Mouse (Mus musculus) mesoderm, embryonic 11.5 days (tissue): ENCODE results near the gene Samd4b.

Experiments used
- DNase-seq: peaks from one replicate; pipeline ENCODE4 v3.0.0-alpha.2; 2012; ENCODE audit warnings: low read depth, low spot score

Samd4b gene

DNA sequence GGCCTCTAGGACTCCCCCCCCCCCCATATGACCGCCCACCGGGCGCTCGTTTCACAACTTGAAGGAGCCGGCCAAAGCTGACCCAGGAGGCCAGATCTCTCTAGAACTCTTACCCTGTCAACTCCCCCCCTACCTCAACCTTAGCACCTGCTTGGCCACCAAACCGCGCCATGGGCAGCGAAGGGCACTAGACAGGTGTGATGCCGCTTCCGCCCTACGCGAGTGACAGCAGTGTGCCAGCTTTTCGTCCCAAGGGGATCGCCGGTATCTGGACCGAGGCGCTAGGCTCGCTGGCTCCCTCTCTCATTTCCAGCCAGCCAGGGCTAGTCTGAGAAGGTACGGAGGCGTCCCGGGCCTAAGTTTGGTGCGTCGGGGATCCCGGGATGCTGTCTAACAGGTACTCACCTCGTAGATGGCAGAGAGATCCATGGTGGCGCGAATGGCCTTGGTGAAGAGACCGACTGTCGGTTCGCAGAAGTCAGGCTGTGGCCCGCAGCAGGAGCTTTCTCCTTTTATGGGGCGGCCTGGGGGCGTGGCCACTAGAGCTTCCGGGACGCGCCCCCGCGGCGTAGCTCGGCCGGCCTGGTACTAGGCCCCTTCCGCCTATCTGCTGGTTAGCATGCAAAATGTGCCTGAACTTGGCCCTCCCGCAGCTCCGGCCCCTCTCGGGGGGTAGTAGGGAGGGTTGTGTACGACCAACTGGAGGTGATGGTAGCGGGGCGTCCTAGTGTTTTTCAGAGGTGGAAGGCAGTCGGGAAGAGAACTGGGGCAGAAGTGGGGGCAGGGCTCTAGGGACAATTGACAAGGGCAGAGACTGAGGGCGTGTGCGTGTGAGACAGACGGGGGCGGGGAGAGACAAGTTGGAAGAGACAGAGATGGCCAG, 218.9 kb downstream of the Samd4b start:
- peak; percentile 79 for DNase-seq

DNA sequence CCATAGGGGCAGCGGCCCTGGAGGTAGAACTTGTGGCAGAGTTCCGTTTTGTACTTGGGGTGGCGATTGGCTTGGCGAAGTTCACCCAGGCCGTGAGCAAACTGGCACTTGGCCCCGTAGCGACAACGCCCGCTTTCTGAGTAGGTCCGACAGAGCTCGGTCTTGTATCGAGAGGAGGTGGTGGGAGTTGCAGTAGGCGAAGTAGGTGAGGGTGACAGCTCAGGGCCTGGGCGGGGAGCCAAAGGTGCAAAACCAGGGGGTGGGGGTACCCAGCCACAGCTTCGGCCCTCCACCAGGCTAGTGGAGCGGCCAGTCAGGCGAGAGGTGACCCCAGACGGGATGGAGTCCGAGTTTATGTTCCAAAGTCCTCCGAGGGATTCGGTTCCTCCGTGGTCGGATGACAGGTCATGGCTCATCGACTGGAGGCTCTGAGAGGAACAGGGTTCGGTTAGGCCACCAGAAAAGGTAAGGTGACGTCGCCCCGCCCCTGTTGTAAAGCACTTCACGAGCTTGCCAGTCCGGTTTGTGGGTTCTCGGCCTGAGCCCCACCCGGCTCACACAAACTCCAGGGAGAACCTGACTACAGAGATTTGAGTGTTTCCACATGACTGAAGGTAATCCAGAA, 219.8 kb downstream of the Samd4b start:
- no peak for DNase-seq

DNA sequence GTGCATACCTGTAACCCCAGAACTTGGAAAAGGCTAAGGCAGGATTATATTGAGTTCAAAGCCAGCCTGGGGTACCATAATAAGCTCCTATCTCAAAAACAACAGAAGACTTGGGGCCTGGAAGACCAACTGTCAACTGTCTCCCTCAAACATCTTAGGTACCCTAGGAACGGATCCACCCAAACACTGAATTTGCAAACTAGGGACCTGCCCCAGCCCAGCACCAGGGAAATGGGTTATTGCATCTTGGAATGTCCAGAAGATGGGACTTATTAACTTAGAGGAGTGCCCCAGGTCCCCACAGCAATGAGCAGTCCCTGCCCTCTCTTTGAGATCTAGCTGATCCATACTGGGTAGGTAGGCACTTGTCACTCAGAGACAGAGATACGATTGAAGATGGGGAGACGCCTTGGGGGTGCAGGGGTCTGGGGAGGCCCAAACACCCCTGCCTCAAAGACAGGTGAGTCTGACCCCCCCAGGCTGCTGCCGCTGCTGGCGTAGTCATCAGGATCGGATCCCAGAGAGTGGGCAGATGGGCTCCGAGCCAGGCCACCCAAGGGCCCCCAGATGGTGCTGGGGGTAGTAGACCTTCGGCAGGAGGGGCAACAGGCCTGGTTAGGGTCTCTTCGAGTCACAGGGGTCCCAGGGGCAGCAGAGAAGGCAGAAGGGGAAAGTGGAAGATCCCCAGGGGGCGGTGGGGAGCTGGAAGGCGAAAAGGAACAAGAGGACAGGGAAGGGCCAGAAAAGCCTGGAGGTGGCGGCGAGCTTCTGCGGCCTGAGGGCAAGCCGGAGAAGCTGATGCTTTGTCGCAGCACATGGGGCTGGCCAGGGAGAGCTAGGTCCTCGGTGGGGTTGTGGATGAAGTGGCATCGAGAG, 220.5 kb downstream of the Samd4b start:
- DNase-seq: no peak

DNA sequence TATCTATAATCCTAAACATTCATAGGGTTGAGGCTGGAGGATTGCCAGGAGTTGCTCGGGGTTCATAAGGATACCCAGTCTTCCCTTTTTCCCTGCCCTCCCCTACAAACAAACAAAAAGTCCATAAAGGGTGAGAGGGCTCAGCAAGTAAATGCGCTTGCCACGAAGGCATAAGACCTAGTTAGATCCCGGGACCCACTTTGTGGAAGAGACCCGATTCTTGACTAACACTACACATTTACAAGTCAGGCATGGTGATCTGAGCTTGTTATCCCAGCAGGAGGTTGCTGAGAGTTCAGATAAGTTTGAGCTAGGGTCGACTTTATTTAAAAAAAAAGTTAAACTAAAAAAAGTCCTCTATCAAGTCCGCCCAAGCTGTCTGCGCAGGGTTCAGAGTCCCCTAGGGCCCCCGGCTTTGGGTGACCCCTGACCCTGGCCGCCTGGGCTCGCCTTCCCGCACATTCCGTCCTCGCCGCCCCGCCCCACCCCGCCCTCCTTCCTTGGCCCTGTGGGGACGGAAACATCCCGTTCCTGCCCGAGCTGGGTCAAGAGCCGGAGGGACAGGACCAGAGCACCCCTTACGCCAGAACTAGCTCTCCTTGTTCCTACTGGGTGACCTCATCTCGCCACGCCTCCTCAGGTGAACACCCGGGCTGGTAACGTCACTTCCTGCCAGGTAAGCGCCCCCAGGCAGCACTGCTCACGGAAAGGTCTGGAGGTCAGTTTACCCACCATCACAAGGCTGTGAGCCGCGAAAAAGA, 221.8 kb downstream of the Samd4b start:
- DNase-seq: peak; percentile 39

DNA sequence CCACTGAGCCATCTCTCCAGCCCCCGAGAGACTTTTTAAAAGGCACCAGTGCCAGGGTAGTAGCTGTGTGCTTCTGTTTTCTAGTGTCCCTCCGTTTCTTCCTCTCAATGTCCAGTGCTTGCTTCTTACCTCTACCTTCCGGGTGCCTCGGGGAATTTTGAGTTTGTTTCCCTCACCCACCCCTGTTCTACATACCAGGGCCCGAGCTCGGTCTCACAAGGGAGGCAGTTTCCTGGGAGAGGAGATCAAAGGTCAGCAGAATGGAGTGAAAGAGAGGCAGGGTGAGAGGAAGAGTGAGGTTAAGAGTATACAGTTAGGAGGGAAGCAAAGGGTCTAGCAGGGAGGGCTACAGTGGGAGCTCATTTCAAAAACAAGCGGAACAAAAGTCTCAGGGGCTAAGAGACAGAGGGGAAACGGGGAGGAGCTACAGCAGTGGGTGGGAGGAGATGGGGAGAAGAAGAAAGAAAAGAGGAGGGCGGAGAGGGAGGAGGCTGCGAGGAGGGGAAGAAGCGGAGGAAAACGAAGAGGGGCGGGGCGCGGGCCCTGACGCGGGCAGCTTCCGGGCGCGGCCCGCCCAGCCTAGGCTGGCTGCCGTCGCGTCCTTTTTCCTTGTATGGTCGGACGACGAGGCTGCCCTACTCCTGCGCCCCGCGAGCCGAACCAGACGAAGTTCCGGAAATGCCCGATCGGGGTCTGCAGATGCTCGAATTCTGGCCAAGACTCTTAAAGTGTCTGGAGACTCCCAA, 222.6 kb downstream of the Samd4b start:
- DNase-seq: peak; percentile 91

DNA sequence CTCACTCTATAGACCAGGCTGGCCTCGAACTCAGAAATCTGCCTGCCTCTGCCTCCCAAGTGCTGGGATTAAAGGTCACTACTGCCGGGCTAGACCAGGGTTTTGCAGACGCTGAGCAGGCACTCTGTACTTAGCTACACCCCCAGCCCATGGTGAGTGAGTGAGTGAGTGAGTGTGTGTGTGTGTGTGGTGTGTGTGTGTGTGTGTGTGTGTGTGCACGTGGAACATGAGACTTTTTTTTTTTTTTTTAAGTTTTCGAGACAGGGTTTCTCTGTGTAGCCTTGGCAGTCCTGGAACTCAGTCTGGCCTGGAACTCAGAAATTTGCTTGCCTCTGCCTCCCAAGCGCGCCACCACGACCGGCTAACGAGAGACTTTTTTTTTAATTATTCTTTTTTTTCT, 223.3 kb downstream of the Samd4b start:
- DNase-seq: no peak

DNA sequence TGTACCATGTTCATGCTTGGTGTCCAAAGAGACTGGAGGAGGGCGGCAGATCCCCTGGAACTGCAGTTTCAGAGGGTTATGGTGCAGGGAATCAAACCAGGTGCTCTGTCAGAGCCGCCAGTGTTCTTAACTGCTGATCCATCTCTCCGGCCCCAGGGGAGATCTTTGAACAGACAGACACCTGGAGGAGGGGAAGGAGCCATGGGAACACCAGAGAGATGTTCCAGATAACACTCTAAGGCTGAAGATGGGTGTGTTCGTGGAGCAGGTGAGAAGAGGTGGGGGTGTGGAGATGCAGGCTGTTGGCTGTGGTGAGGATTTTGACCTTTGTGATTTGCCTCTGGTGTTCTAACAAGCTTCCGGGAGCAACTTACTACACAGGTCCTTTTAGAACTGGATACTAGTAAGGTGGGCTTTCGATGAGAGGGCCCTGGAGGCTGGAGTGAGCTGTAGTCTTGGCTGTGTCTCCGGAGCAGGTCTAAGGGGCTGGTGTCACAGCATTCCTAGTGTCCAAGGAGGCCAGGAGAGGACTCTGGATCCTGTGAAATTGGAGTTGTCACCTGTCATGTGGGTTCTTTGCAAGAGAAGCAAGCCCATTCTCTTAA, 224.0 kb downstream of the Samd4b start:
- no peak for DNase-seq

DNA sequence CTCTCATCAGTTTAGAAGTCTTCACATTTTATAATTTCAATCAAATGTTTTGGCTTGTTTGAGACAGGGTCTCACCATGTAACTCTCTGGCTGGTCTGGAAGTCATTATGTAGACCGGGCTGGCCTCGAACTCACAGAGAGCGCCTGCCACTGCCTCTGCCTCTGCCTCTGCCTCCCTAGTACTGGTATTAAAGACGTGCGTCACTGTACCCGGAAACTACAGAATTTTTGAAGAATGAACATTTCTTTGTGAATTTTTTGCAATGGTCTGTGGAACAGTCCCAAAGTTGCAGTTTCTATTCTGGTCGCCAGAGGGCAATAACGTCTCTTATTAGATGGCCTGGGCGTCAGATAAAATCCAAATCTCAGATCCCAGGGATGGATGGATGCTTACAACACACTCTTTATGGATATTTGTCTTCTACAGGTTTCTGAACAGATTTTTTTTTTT, 224.8 kb downstream of the Samd4b start:
- DNase-seq: peak; percentile 92

DNA sequence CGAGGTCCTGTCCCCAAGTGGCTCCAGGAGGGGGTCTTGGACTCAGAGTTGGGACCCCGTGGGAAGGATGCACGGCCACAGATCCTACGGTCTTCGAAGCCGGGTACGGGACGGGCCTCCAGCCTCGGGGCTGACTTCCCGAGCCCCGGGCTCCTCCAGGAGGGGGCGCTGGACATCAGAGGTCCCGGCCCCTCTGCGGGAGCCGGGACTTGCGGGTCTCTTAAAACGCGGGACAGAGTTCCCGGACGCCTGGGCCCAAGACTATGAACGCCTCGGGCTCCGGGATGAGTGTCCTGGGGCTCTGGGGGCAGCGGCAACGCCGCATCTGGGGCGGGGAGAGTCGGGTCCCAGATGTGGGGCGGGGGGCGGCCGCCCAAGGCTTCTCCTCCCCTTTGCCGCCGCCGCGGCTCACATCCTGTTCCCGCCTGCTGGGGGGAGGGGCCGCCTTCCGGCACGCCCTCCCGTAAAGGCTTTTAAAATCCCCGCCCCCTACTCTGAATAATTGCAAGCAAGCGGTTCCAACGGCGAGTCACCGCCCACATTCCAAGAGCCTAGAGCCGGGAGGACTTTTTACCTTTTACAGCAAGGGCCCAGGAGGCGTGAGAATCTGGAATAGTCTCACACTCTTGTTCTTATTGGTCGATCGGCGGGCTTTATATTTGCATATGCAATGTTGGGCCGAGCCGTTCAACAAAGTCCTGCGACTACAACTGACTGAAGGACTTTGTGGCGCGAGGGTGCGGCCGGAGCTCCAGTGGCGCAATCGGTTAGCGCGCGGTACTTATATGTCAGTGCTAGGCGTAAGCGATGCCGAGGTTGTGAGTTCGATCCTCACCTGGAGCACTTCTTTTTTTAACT, 225.5 kb downstream of the Samd4b start, which contains the start of gene Plekhg2:
Gene Plekhg2 (minus strand): TSS at position 349 of the 858 bp plus-strand sequence.
- DNase-seq: peak; percentile 99

DNA sequence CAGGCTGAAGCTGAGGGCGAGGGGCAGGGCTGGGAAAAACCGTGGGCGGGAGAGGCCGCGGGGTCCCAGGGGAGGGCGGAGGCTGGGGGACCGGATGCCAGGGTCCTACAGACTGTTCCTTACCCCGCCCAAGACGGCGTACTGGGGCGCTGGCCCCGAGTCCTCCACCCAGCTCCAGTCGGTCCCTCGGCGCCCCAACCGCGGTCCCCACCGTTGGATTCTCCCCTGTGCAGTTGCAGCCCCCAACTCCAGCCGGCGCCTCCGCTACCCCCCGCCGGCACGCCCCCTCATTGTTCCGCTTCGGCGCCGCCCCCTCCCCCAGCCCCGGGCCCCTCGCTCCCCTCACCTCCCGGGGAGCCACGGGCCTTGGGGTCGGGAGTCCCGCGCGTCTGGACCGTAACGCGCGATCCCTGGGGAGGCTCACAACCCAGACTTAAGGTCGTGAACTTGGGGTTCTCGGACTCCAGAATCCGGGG, 226.4 kb downstream of the Samd4b start:
- DNase-seq: peak; percentile 43

DNA sequence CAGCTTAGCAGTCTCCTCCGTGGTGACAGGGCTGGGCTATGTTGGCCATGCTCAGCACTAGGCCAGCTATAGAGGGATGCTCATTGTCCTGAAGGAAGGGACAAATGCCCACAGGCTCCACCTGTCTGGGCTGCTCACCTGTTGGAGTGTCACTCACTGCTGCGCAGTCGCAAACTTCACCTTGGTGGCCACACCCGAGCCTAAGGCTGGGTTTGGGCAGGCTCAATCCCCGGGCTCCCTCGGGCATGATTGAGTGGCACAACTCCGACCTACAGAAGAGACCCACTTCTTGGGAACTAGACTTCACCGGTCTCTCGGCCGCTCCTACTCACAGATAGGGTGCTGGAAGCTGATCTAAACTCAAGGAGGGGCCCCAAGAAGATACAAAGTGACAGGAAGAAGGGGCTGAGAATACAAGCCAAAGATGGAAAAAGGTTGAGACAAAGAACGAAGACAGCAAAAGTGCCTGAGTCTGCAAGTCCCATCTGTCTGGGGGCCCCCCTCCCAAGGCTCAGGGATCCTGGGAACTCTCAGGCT, 226.9 kb downstream of the Samd4b start:
- no peak for DNase-seq

DNA sequence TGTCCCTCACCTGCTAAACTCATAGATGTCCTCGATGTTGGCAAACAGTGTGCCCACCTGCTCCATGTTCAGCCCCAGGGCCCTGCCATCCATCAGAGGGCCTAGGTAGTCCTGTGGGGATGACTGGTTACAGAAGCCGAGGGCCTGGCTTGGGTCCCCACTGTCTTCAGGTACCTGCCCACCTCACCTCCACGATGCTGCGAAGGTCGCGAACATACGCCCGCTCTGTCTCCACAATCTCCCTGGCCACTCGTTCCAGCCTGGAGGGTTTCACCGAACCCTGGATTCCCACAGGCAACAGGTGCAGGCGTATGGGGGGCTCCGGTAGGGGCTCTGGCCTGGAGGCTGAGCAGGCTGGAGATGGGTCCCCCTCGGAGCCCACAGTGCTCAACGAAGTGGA, 227.9 kb downstream of the Samd4b start:
- no peak for DNase-seq

DNA sequence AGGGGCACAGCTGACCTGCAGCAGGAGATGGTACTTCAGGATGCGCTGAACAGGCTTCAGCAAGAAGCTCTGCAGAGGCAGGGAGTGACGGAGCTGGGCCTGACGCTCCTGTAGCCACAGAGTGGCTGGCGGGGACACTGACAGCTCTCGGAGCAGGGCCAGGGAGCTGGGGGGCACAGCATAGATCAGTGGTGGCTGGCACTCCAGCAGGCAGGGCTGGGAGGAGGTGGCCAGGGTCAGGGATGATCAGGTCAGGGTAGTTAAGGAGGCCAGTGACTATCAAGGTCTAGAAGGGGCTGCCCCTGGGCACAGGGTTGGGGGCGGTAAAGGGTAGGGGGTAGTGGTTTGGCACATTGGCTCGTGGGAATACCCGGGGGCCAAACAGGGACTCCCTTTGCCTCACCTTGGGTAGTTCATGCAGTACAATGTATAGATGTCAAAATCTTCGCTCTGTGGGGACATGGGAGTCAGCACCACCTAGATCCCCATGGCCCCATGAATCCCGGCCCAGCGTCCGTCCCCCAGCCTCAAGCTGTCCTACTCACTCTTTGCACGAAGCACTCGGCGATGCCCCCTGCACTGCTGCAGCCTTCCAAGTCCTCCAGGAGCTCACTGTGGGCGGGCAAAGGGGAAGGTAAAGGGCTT, 229.5 kb downstream of the Samd4b start:
- no peak for DNase-seq

DNA sequence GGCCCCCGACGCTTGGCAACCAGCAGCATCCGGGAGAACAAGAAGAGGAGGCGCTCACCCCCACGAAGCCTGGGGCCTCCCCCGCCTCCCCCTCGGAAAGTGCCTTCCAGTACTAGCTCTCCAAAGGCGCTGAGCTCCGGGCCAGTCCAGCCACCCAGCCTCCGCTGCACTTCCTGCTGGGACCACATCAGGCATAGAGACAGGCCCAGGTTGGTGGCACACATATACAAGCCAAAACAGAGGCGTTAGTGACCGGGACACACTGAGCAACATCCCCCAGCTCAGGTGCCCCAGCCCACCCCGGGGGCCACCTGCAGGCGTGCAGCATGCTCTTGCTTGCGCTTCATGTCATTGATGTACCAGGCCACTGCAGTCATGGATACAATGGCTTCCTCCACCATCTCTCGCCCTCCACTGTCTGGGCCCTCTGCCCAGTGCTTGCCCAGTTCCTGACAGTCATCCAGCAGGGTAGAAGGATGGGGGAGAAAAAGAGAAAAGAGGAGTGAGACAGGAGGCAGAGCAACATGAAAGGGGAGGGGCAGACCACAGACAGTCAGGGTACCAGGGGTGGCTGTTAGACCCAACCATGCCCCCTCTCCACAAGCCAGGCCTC, 230.2 kb downstream of the Samd4b start:
- DNase-seq: no peak

DNA sequence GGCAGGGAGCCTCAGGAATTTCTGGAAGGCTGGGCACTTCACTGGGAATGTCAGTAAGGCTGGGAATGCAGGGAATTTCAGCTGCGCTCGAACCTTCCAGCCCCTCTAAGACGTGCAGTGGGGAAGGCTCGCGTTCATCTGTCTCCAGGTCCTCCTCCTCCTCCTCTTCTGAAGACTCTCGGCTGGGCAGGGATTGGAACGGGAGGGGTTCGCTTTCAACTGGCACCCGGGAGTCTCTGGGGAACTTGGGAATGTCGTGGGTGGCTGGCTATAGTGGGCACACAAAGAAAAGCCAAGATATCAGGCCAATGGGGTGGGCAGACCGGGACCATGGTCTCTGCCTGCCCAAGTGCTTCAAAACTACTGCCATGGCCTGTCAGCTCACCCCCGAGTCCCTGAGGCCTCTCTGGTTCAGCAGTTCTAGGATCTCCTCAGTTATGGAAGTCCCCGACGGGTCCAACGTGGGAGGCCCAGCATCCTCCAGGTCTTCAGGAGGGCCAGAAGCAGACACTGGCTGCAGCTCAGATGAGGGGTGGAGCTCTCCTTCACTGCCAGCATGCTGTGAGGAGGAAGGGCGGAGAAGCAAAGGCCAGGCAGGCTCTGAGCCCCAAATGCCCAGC, 235.4 kb downstream of the Samd4b start:
- no peak for DNase-seq

DNA sequence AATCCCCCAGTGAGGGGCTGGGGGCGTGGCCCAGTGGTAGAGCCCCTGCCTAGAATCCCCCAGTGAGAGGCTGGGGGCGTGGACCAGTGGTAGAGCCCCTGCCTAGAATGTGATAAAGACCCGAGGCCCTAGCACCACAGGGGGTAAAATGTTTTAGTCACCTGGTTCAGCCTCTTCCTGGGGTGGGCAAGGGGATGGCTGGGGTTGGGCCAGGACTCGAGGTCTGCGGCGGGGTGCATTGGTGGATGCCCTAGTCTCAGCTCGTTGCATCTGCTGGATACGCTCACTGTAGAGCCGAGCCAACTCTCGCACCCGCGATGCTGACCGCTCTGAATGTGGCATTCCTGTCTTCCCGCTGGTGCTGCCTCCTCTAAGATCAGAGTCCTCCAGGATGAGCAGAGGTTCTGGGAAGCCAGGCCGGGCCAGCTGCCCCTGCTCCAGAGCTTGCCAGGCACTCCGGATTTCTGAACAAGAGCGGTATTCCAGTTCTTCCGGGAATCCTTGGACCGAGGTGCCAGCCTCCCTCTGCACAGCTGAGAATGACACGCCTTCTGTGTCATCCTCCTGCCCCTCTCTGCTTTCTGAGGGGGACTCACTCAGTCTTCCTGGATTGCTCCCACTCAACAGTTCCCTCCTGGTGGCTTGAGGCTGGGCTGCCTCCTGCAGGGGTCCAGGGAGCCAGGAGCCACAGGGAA, 236.2 kb downstream of the Samd4b start:
- no peak for DNase-seq

DNA sequence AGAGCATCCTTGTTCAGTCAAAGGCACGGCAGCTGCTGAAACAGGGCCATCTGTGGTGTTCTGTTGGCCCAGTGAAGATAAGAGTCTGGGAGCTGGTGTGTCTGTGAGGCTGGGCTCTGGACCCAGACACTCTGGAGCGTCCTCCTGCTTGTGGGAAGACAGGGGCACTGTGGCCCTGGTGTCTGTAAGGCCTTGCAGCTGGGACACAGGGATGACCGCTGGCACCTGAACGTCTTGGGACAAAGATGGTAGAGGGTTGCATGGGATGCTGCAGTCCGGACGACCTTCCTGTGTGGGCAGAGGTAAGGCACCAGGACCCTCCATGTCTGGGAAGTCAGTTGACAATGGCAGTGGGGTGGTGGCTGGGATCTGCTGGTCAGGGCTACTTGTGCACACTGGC, 237.7 kb downstream of the Samd4b start:
- DNase-seq: no peak
